Mouse (Mus musculus) testis, adult 2 months (tissue): Measurements from ENCODE around the gene Nploc4.

Experiments used
- CTCF ChIP-seq: fragments of 200-500 bp; IDR thresholded peaks from 2 replicates; pipeline ENCODE4 v1.5.1; 2012; ENCODE audit warnings: low read depth, mild to moderate bottlenecking, inconsistent platforms, low read length, moderate library complexity; ENCODE audit not compliant: control insufficient read depth, insufficient read depth, insufficient replicate concordance
- POLR2A ChIP-seq: fragments of 200-500 bp; IDR thresholded peaks from 2 replicates; pipeline ENCODE4 v1.6.1; 2012; ENCODE audit warnings: low read depth, mild to moderate bottlenecking, inconsistent platforms, low read length, moderate library complexity; ENCODE audit not compliant: control insufficient read depth

DNA sequence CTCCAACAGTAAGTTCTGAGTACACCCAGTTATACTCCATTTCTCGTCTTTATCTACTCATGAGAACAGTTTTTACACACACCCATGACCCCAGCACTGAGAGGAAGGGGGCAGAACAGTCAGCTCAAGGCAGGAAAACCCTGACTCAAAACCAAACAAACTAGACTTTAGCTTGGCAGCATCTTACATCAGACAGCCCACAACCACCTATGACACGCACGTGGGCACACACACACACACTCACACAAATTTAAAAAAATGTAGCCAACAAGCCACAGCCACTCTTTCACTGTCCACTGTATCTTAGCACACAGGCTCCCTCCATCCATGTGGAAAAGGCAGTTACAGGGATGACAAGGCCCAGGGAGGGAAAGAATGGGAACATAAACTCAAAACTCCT, 10.8 kb downstream of the Nploc4 start:
- no peak for TF ChIP-seq CTCF
- TF ChIP-seq POLR2A, result no peak
